Mouse (Mus musculus) kidney, adult 9 months (tissue): Measurements from ENCODE around the gene Gm15093.
"Not testable (repeated sequence)": the region's sequence is repeated elsewhere in the genome, so short reads cannot be mapped to it uniquely, and the experiment has no call there.

Experiments used
- DNase-seq: peaks from one replicate; pipeline ENCODE4 v3.0.0; 2022

The Gm15093 gene

DNA sequence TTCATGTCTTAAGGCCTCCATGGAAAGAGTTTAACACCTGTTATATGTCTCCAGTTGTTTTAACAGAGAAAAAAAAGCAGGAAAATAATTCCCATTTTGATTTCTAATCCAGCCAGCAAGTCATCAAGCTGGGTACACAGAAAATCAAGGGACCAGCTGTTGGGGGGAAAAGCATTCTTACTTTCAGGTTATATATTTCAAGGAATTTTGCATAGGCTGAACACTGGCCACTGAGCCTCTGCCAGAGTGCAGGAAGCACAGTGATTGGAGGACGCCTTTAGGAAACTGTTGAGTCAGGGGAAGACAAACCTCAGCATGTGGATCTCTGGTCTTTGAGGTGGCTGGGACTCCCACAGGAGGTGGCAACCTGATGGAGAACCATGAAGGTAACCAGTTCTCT lies at the start of gene Gm15093:
Gene Gm15093 (plus strand): TSS at position 301 of the 400 bp plus-strand sequence.
- not testable (repeated sequence) for DNase-seq
